Mouse (Mus musculus) hindbrain, embryonic 12.5 days (tissue): ENCODE measurements at regions not wholly inside any gene's neighbourhood (a gene's known extent, or its start where the extent isn't known, plus 50 kb on each side); places are given as distances from the start of the nearest gene placed in this dataset.
A peak's percentile ranks its signal among the peaks of the same experiment; 100 is the strongest.

ENCODE experiments used
- ATAC-seq: fragments of 200-750 bp; cut with Nextera tagmentation; 2 replicates; pipeline ENCODE4 v1.8.0; 2017; ENCODE audit warnings: moderate TSS enrichment; ENCODE audit not compliant: low FRiP score
- H3K27ac ChIP-seq: fragments of 300-500 bp; sonication (generic); 2 replicates; pipeline ENCODE4 v1.5.1; 2016; ENCODE audit warnings: mild to moderate bottlenecking
- H3K27me3 ChIP-seq: fragments of 300-500 bp; sonication (generic); 2 replicates; pipeline ENCODE4 v1.6.1; 2016; ENCODE audit warnings: mild to moderate bottlenecking
- H3K36me3 ChIP-seq: fragments of 300-500 bp; sonication (generic); 2 replicates; pipeline ENCODE4 v1.6.1; 2016; ENCODE audit warnings: mild to moderate bottlenecking
- H3K4me1 ChIP-seq: fragments of 300-500 bp; sonication (generic); 2 replicates; pipeline ENCODE4 v1.6.1; 2016
- H3K4me2 ChIP-seq: fragments of 300-500 bp; sonication (generic); replicated peaks from 2 replicates; pipeline ENCODE4 v1.6.1; 2016; ENCODE audit warnings: mild to moderate bottlenecking
- H3K4me3 ChIP-seq: fragments of 300-500 bp; sonication (generic); 2 replicates; pipeline ENCODE4 v1.5.1; 2016; ENCODE audit warnings: mild to moderate bottlenecking
- H3K9ac ChIP-seq: fragments of 300-500 bp; sonication (generic); 2 replicates; pipeline ENCODE4 v1.6.1; 2016; ENCODE audit warnings: mild to moderate bottlenecking, moderate library complexity
- H3K9me3 ChIP-seq: fragments of 300-500 bp; sonication (generic); replicated peaks from 2 replicates; pipeline ENCODE4 v1.6.1; 2016; ENCODE audit warnings: mild to moderate bottlenecking
- WGBS: fragments of 180-500 bp; shearing (Covaris S2); methylation state at CpG from one replicate; pipeline ENCODE4 v1.1.7; 2016; 5-methylcytosine and 5-hydroxymethylcytosine counted together

GRCm38 (mm10) chr11:45533402-45534056 lies 318.3 kb upstream of the Clint1 start:
- no peaks in the 10 kb centered on the region for H3K9me3 ChIP-seq
- H3K27me3 ChIP-seq, result no peaks in the 10 kb centered on the region
- H3K9ac ChIP-seq, result no peak overlapping the region
- no peak overlapping the region for H3K4me3 ChIP-seq
- ATAC-seq, result no peak
- no peak overlapping the region for H3K4me2 ChIP-seq
- no peak overlapping the region for H3K27ac ChIP-seq
- H3K36me3 ChIP-seq, result no peaks in the 10 kb centered on the region
- H3K4me1 ChIP-seq, result peaks cover 7% of the 10 kb centered on the region
- WGBS, result 58% methylated on average over 7 of the region's 7 CpGs

GRCm38 (mm10) chr11:45535501-45536025 lies 316.3 kb upstream of the Clint1 start:
- Histone ChIP-seq H3K27me3 (no peaks in the 10 kb centered on the region), H3K9me3 (no peaks in the 10 kb centered on the region), H3K36me3 (no peaks in the 10 kb centered on the region), H3K27ac (no peak overlapping the region), H3K9ac (no peak overlapping the region), H3K4me3 (no peak overlapping the region), H3K4me2 (no peak overlapping the region), H3K4me1 (peaks cover 11% of the 10 kb centered on the region)
- no peak for ATAC-seq
- 73% methylated on average over 8 of the region's 8 CpGs for WGBS

- H3K27ac ChIP-seq, result no peak overlapping the region
- ATAC-seq, result no peak
- H3K4me2 ChIP-seq, result no peak overlapping the region
- no peak overlapping the region for H3K9ac ChIP-seq
- WGBS, result 48% methylated on average over 7 of the region's 7 CpGs
- H3K4me3 ChIP-seq, result no peak overlapping the region
- no peaks in the 10 kb centered on the region for H3K27me3 ChIP-seq
- H3K36me3 ChIP-seq, result no peaks in the 10 kb centered on the region
- H3K9me3 ChIP-seq, result no peaks in the 10 kb centered on the region
- peaks cover 11% of the 10 kb centered on the region for H3K4me1 ChIP-seq
These were observed 313.8 kb upstream of the Clint1 start for GRCm38 (mm10) chr11:45538011-45538410.

GRCm38 (mm10) chr11:45539459-45539858 lies 312.4 kb upstream of the Clint1 start:
- H3K4me2 ChIP-seq, result no peak overlapping the region
- peak; percentile 69 for ATAC-seq
- 51% methylated on average over 4 of the region's 4 CpGs for WGBS

GRCm38 (mm10) chr11:45544531-45544930 lies 307.3 kb upstream of the Clint1 start:
- 89% methylated on average over 3 of the region's 3 CpGs for WGBS
- Histone ChIP-seq H3K4me1 (0 out of 2 replicates have a peak, but pooled peaks cover 3% of the 10 kb centered on the region), H3K36me3 (no peaks in the 10 kb centered on the region), H3K4me3 (no peak overlapping the region), H3K4me2 (no peak overlapping the region), H3K9ac (no peak overlapping the region), H3K27me3 (no peaks in the 10 kb centered on the region), H3K27ac (no peak overlapping the region), H3K9me3 (no peaks in the 10 kb centered on the region)
- ATAC-seq, result no peak

More at GRCm38 (mm10) chr11:45539459-45539858, 312.4 kb upstream of the Clint1 start:
- Histone ChIP-seq H3K4me3 (no peak overlapping the region), H3K9ac (no peak overlapping the region), H3K4me1 (peaks cover 11% of the 10 kb centered on the region), H3K27ac (no peak overlapping the region), H3K9me3 (no peaks in the 10 kb centered on the region), H3K27me3 (no peaks in the 10 kb centered on the region), H3K36me3 (no peaks in the 10 kb centered on the region)

GRCm38 (mm10) chr11:45545896-45546626 lies 305.8 kb upstream of the Clint1 start:
- Histone ChIP-seq H3K36me3 (no peaks in the 10 kb centered on the region), H3K4me1 (0 out of 2 replicates have a peak, but pooled peaks cover 3% of the 10 kb centered on the region), H3K27ac (no peak overlapping the region), H3K9ac (no peak overlapping the region), H3K4me3 (no peak overlapping the region), H3K27me3 (no peaks in the 10 kb centered on the region), H3K4me2 (no peak overlapping the region), H3K9me3 (no peaks in the 10 kb centered on the region)
- 83% methylated on average over 11 of the region's 11 CpGs for whole genome bisulfite sequencing
- ATAC-seq, result no peak

- Histone ChIP-seq H3K4me3 (no peak overlapping the region), H3K4me2 (no peak overlapping the region), H3K4me1 (0 out of 2 replicates have a peak, but pooled peaks cover 3% of the 10 kb centered on the region), H3K9me3 (no peaks in the 10 kb centered on the region), H3K36me3 (no peaks in the 10 kb centered on the region), H3K9ac (no peak overlapping the region), H3K27ac (no peak overlapping the region), H3K27me3 (no peaks in the 10 kb centered on the region)
- 70% methylated on average over 2 of the region's 2 CpGs for WGBS
- no peak for ATAC-seq
These were observed 305.0 kb upstream of the Clint1 start for GRCm38 (mm10) chr11:45546861-45547260.

- Histone ChIP-seq H3K36me3 (no peaks in the 10 kb centered on the region), H3K4me2 (no peak overlapping the region)
These were observed 301.5 kb upstream of the Clint1 start for GRCm38 (mm10) chr11:45550376-45550775.

GRCm38 (mm10) chr11:45577469-45578154 lies 274.2 kb upstream of the Clint1 start:
- H3K9me3 ChIP-seq, result no peaks in the 10 kb centered on the region
- no peak overlapping the region for H3K4me3 ChIP-seq
- peaks cover 10% of the 10 kb centered on the region for H3K4me1 ChIP-seq
- peak; percentile 95 for ATAC-seq
- peak overlapping the region; percentile 67 for H3K27ac ChIP-seq
- H3K9ac ChIP-seq, result no peak overlapping the region
- 24% methylated on average over 5 of the region's 5 CpGs for WGBS
- H3K27me3 ChIP-seq, result no peaks in the 10 kb centered on the region
- no peak overlapping the region for H3K4me2 ChIP-seq
- H3K36me3 ChIP-seq, result no peaks in the 10 kb centered on the region

More at GRCm38 (mm10) chr11:45550376-45550775, 301.5 kb upstream of the Clint1 start:
- Histone ChIP-seq H3K9me3 (no peaks in the 10 kb centered on the region), H3K27ac (no peak overlapping the region), H3K27me3 (no peaks in the 10 kb centered on the region), H3K9ac (no peak overlapping the region), H3K4me3 (no peak overlapping the region), H3K4me1 (0 out of 2 replicates have a peak, but pooled peaks cover 3% of the 10 kb centered on the region)
- no peak for ATAC-seq
- WGBS, result 72% methylated on average over 7 of the region's 7 CpGs

- H3K36me3 ChIP-seq, result no peaks in the 10 kb centered on the region
- no peaks in the 10 kb centered on the region for H3K9me3 ChIP-seq
- WGBS, result 60% methylated on average over 3 of the region's 3 CpGs
- H3K4me1 ChIP-seq, result peaks cover 9% of the 10 kb centered on the region
- H3K9ac ChIP-seq, result no peak overlapping the region
- ATAC-seq, result 0 out of 2 replicates have a peak, but pooled peaks have one; percentile 8
- H3K27me3 ChIP-seq, result no peaks in the 10 kb centered on the region
- no peak overlapping the region for H3K27ac ChIP-seq
- H3K4me2 ChIP-seq, result no peak overlapping the region
- no peak overlapping the region for H3K4me3 ChIP-seq
These were observed 259.5 kb upstream of the Clint1 start for GRCm38 (mm10) chr11:45592335-45592734.

GRCm38 (mm10) chr11:45592890-45593642 lies 258.8 kb upstream of the Clint1 start:
- 0 out of 2 replicates have a peak, but pooled peaks have one; percentile 43 for ATAC-seq
- Histone ChIP-seq H3K27me3 (no peaks in the 10 kb centered on the region), H3K9me3 (no peaks in the 10 kb centered on the region), H3K9ac (no peak overlapping the region), H3K4me3 (no peak overlapping the region), H3K36me3 (no peaks in the 10 kb centered on the region), H3K27ac (peak overlapping the region; percentile 60), H3K4me2 (no peak overlapping the region), H3K4me1 (peaks cover 9% of the 10 kb centered on the region)
- WGBS, result 50% methylated on average over 11 of the region's 11 CpGs
